Mouse (Mus musculus): Measurements from ENCODE around the gene Slc39a11.

Gene Slc39a11

GRCm38 (mm10) chr11:113393366-113394150, 256.3 kb downstream of the Slc39a11 start:
- peak in 1 of 2 experiments; percentile 32 for DNase-seq

- DNase-seq, result no peak
These were observed 258.2 kb downstream of the Slc39a11 start for GRCm38 (mm10) chr11:113391664-113392063.

- peak; percentile 38 to 42 for DNase-seq
These were observed 260.2 kb downstream of the Slc39a11 start for GRCm38 (mm10) chr11:113389637-113390036.

GRCm38 (mm10) chr11:113382674-113383571, 267.0 kb downstream of the Slc39a11 start:
- DNase-seq, result no peak

GRCm38 (mm10) chr11:113381550-113381949, 268.3 kb downstream of the Slc39a11 start:
- DNase-seq, result no peak

- no peak for DNase-seq
These were observed 271.0 kb downstream of the Slc39a11 start for GRCm38 (mm10) chr11:113378867-113379266.

GRCm38 (mm10) chr11:113376066-113376465, 273.8 kb downstream of the Slc39a11 start:
- peak; percentile 17 to 36 for DNase-seq

- DNase-seq, result peak; percentile 27 to 35
These were observed 276.0 kb downstream of the Slc39a11 start for GRCm38 (mm10) chr11:113373926-113374325.

GRCm38 (mm10) chr11:113373331-113373730, 276.5 kb downstream of the Slc39a11 start:
- peak; percentile 80 to 86 for DNase-seq

GRCm38 (mm10) chr11:113368046-113368445, 281.8 kb downstream of the Slc39a11 start:
- DNase-seq, result peak; percentile 19 to 34

- no peak for DNase-seq
These were observed 283.4 kb downstream of the Slc39a11 start for GRCm38 (mm10) chr11:113366257-113367030.

GRCm38 (mm10) chr11:113363739-113364138, 286.1 kb downstream of the Slc39a11 start:
- peak; percentile 25 to 35 for DNase-seq

GRCm38 (mm10) chr11:113362617-113363016, 287.3 kb downstream of the Slc39a11 start:
- DNase-seq, result no peak

GRCm38 (mm10) chr11:113360049-113360835, 289.6 kb downstream of the Slc39a11 start:
- peak; percentile 17 to 31 for DNase-seq

GRCm38 (mm10) chr11:113355932-113356331, 293.9 kb downstream of the Slc39a11 start:
- no peak for DNase-seq

- no peak for DNase-seq
These were observed 297.6 kb downstream of the Slc39a11 start for GRCm38 (mm10) chr11:113352085-113352815.

- DNase-seq, result no peak
These were observed 299.3 kb downstream of the Slc39a11 start for GRCm38 (mm10) chr11:113350583-113350982.

GRCm38 (mm10) chr11:113346895-113347514, 302.9 kb downstream of the Slc39a11 start:
- no peak for DNase-seq

- DNase-seq, result no peak
These were observed 310.1 kb downstream of the Slc39a11 start for GRCm38 (mm10) chr11:113339770-113340169.

GRCm38 (mm10) chr11:113338581-113338980, 311.3 kb downstream of the Slc39a11 start:
- no peak for DNase-seq

- DNase-seq, result no peak
These were observed 314.2 kb downstream of the Slc39a11 start for GRCm38 (mm10) chr11:113335706-113336105.
